Mouse (Mus musculus): Measurements from ENCODE around the gene Onecut1.

Onecut1 gene

GRCm38 (mm10) chr9:74861561-74861980, at the start of gene Onecut1:
Onecut1 (plus strand) TSS chr9:74861921.
- DNase-seq (ENCODE audit: low read depth, low spot score), result no peak

GRCm38 (mm10) chr9:74819736-74820511, 41.8 kb upstream of the Onecut1 start:
- no peak for DNase-seq (ENCODE audit: low read depth, low spot score)

GRCm38 (mm10) chr9:74825102-74825501, 36.6 kb upstream of the Onecut1 start:
- no peak for DNase-seq (ENCODE audit: low read depth, low spot score)

- no peak for DNase-seq (ENCODE audit: low read depth, low spot score)
These were observed 32.5 kb upstream of the Onecut1 start for GRCm38 (mm10) chr9:74829206-74829605.

- no peak for DNase-seq (ENCODE audit: low read depth, low spot score)
These were observed 18.8 kb upstream of the Onecut1 start for GRCm38 (mm10) chr9:74842890-74843289.

- no peak for DNase-seq (ENCODE audit: low read depth, low spot score)
These were observed 14.6 kb upstream of the Onecut1 start for GRCm38 (mm10) chr9:74846867-74847830.

GRCm38 (mm10) chr9:74848411-74849194, 13.1 kb upstream of the Onecut1 start:
- no peak for DNase-seq (ENCODE audit: low read depth, low spot score)

GRCm38 (mm10) chr9:74849195-74849978, 12.3 kb upstream of the Onecut1 start:
- DNase-seq (ENCODE audit: low read depth, low spot score), result no peak

- no peak for DNase-seq (ENCODE audit: low read depth, low spot score)
These were observed 11.5 kb upstream of the Onecut1 start for GRCm38 (mm10) chr9:74849979-74850780.

GRCm38 (mm10) chr9:74850781-74851145, 11.0 kb upstream of the Onecut1 start:
- no peak for DNase-seq (ENCODE audit: low read depth, low spot score)

- no peak for DNase-seq (ENCODE audit: low read depth, low spot score)
These were observed 10.1 kb upstream of the Onecut1 start for GRCm38 (mm10) chr9:74851601-74852000.

- DNase-seq (ENCODE audit: low read depth, low spot score), result no peak
These were observed 9.4 kb upstream of the Onecut1 start for GRCm38 (mm10) chr9:74852361-74852760.

- DNase-seq (ENCODE audit: low read depth, low spot score), result no peak
These were observed 8.3 kb upstream of the Onecut1 start for GRCm38 (mm10) chr9:74853191-74854072.

- no peak for DNase-seq (ENCODE audit: low read depth, low spot score)
These were observed 7.6 kb upstream of the Onecut1 start for GRCm38 (mm10) chr9:74854073-74854591.

GRCm38 (mm10) chr9:74855446-74855845, 6.3 kb upstream of the Onecut1 start:
- no peak for DNase-seq (ENCODE audit: low read depth, low spot score)

GRCm38 (mm10) chr9:74856578-74857507, 4.9 kb upstream of the Onecut1 start:
- no peak for DNase-seq (ENCODE audit: low read depth, low spot score)

GRCm38 (mm10) chr9:74857508-74857840, 4.2 kb upstream of the Onecut1 start:
- DNase-seq (ENCODE audit: low read depth, low spot score), result no peak

GRCm38 (mm10) chr9:74858111-74858510, 3.6 kb upstream of the Onecut1 start:
- no peak for DNase-seq (ENCODE audit: low read depth, low spot score)
